Mouse (Mus musculus) urinary bladder, postnatal 25 days (tissue): ENCODE results near the gene Upp1.

Experiments used
- DNase-seq: peaks from one replicate; pipeline ENCODE4 v3.0.0; 2022; ENCODE audit warnings: low spot score

Upp1 gene

GRCm38 (mm10) chr11:9159953-9160352, 42.0 kb downstream of the Upp1 start:
- DNase-seq, result no peak

- DNase-seq, result no peak
Measured at GRCm38 (mm10) chr11:9167331-9167730, 49.4 kb downstream of the Upp1 start.

GRCm38 (mm10) chr11:9181477-9181876, 63.6 kb downstream of the Upp1 start:
- DNase-seq, result no peak
